Mouse (Mus musculus) bone marrow macrophage, adult 2 months (primary cell): Measurements from ENCODE around the gene Atr.

ENCODE experiments used
- CTCF ChIP-seq: IDR thresholded peaks from 2 replicates; pipeline ENCODE4 v1.5.1; 2012; ENCODE audit warnings: low read depth, mild to moderate bottlenecking, low read length, moderate library complexity
- POLR2A ChIP-seq: IDR thresholded peaks from 2 replicates; pipeline ENCODE4 v1.6.1; 2012; ENCODE audit warnings: mild to moderate bottlenecking, low read depth, low read length, borderline replicate concordance

- TF ChIP-seq POLR2A = no peak
- no peak for TF ChIP-seq CTCF
Measured at GRCm38 (mm10) chr9:95811817-95812216, 45.6 kb upstream of the Atr start.
